Mouse (Mus musculus): Measurements from ENCODE around the gene Snx30. TPM values are rescaled to one million over a fixed set of nuclear protein-coding genes. Genes with fewer than 3 reads are reported as not detected.
"Not testable (repeated sequence)": the region's sequence is repeated elsewhere in the genome, so short reads cannot be mapped to it uniquely, and the experiment has no call there.

Gene Snx30
- total RNA-seq, 2 experiments from 2014 or later: 39.2 to 41.7 TPM

- not testable (repeated sequence) for DNase-seq (ENCODE audit: low spot score in 2 of 2)
These were observed 12.0 kb upstream of the Snx30 start for GRCm38 (mm10) chr4:59793626-59794025.

GRCm38 (mm10) chr4:59794116-59794515 lies 11.5 kb upstream of the Snx30 start:
- no peak for DNase-seq (ENCODE audit: low spot score in 2 of 2)

GRCm38 (mm10) chr4:59795788-59796455 lies 9.7 kb upstream of the Snx30 start:
- no peak for DNase-seq (ENCODE audit: low spot score in 2 of 2)

GRCm38 (mm10) chr4:59800181-59800580 lies 5.5 kb upstream of the Snx30 start:
- no peak for DNase-seq (ENCODE audit: low spot score in 2 of 2)

- no peak for DNase-seq (ENCODE audit: low spot score in 2 of 2)
These were observed 4.2 kb upstream of the Snx30 start, which contains the start of gene Inip for GRCm38 (mm10) chr4:59801489-59801888. Gene Inip, minus strand, starts transcription at chr4:59801589.

GRCm38 (mm10) chr4:59802107-59802506 lies 3.5 kb upstream of the Snx30 start:
- peak in 1 of 2 experiments; percentile 55 for DNase-seq (ENCODE audit: low spot score in 2 of 2)

- DNase-seq (ENCODE audit: low spot score in 2 of 2): no peak
These were observed 2.8 kb upstream of the Snx30 start for GRCm38 (mm10) chr4:59802792-59803191.

- DNase-seq (ENCODE audit: low spot score in 2 of 2): no peak
These were observed 2.3 kb upstream of the Snx30 start for GRCm38 (mm10) chr4:59803358-59803757.

- no peak for DNase-seq (ENCODE audit: low spot score in 2 of 2)
These were observed 886 bp upstream of the Snx30 start for GRCm38 (mm10) chr4:59804754-59805153.

GRCm38 (mm10) chr4:59805968-59806878 lies 583 bp downstream of the Snx30 start:
- peak in 1 of 2 experiments; percentile 28 for DNase-seq (ENCODE audit: low spot score in 2 of 2)

GRCm38 (mm10) chr4:59806879-59807195 lies 1.2 kb downstream of the Snx30 start:
- DNase-seq (ENCODE audit: low spot score in 2 of 2): no peak

- no peak for DNase-seq (ENCODE audit: low spot score in 2 of 2)
These were observed 1.9 kb downstream of the Snx30 start for GRCm38 (mm10) chr4:59807521-59807920.

- DNase-seq (ENCODE audit: low spot score in 2 of 2): no peak
These were observed 2.8 kb downstream of the Snx30 start for GRCm38 (mm10) chr4:59808396-59808795.

GRCm38 (mm10) chr4:59814094-59814493 lies 8.5 kb downstream of the Snx30 start:
- DNase-seq (ENCODE audit: low spot score in 2 of 2): no peak

- no peak for DNase-seq (ENCODE audit: low spot score in 2 of 2)
These were observed 9.6 kb downstream of the Snx30 start for GRCm38 (mm10) chr4:59815121-59815810.

GRCm38 (mm10) chr4:59816016-59816415 lies 10.4 kb downstream of the Snx30 start:
- no peak for DNase-seq (ENCODE audit: low spot score in 2 of 2)

- no peak for DNase-seq (ENCODE audit: low spot score in 2 of 2)
These were observed 10.8 kb downstream of the Snx30 start for GRCm38 (mm10) chr4:59816477-59816876.

GRCm38 (mm10) chr4:59817790-59818189 lies 12.2 kb downstream of the Snx30 start:
- DNase-seq (ENCODE audit: low spot score in 2 of 2): no peak

GRCm38 (mm10) chr4:59818498-59818897 lies 12.9 kb downstream of the Snx30 start:
- no peak for DNase-seq (ENCODE audit: low spot score in 2 of 2)

- no peak for DNase-seq (ENCODE audit: low spot score in 2 of 2)
These were observed 13.4 kb downstream of the Snx30 start for GRCm38 (mm10) chr4:59819054-59819472.

- no peak for DNase-seq (ENCODE audit: low spot score in 2 of 2)
These were observed 13.9 kb downstream of the Snx30 start for GRCm38 (mm10) chr4:59819477-59820022.
